Mouse (Mus musculus) limb, embryonic 13.5 days (tissue): ENCODE results near the gene Armcx1. TPM values are rescaled to one million over a fixed set of nuclear protein-coding genes. Genes with fewer than 3 reads are reported as not detected.

Experiments
- microRNA-seq: library from miRNA; unstranded; fragments of <30 nt; microRNA quantifications from one replicate; pipeline ENCODE4, GENCODE M21; 2016
- polyA plus RNA-seq: library from polyadenylated mRNA; unstranded; fragments of >200 nt; fragmentation: Nextera tagmentation; extraction: Ambion mirVana; gene quantifications from 2 replicates; pipeline ENCODE4 v1.2.1, GENCODE M21; 2015

Armcx1 gene
- polyA plus RNA-seq, 1 experiment from 2014 or later = 76.7 TPM

Small RNAs within 50 kb of the gene (microRNA-seq; reads per million reads assigned to microRNA genes)
- gene Mir7093 = not detected

Other genes starting within 250 kb of the Armcx1 start
- gene Taf7l, start 241.5 kb upstream of the Armcx1 start, polyA plus RNA-seq = 0.27 and 0.31 TPM in 2 replicates
- 69.0 and 72.7 TPM in 2 replicates for gene Timm8a1, start 176.1 kb upstream of the Armcx1 start, polyA plus RNA-seq
- gene Btk, start 134.4 kb upstream of the Armcx1 start, polyA plus RNA-seq = 1.3 and 1.8 TPM in 2 replicates
- gene Rpl36a, start 132.3 kb upstream of the Armcx1 start, polyA plus RNA-seq = 381 and 410 TPM in 2 replicates
- 4.4 and 4.5 TPM in 2 replicates for gene Gla, start 116.8 kb upstream of the Armcx1 start, polyA plus RNA-seq
- gene Hnrnph2, start 116.8 kb upstream of the Armcx1 start, polyA plus RNA-seq = 162 and 163 TPM in 2 replicates
- gene Armcx4, start 31.4 kb upstream of the Armcx1 start, polyA plus RNA-seq = 7.4 and 8.1 TPM in 2 replicates
- 43.6 TPM in 2 replicates for gene Armcx6, start 33.5 kb downstream of the Armcx1 start, polyA plus RNA-seq
- gene Armcx3, start 38.6 kb downstream of the Armcx1 start, polyA plus RNA-seq = 81.1 and 87.1 TPM in 2 replicates
- gene Armcx2, start 91.3 kb downstream of the Armcx1 start, polyA plus RNA-seq = 94.1 and 98.4 TPM in 2 replicates
- 0.83 and 1.3 TPM in 2 replicates for gene Nxf2, start 246.8 kb downstream of the Armcx1 start, polyA plus RNA-seq